In genomic region chr5:63858901-63859300, GRCm38 (mm10) we compare ENCODE assay signal across 23 mouse cellular contexts. TPM values are rescaled to one million over a fixed set of nuclear protein-coding genes. Genes with fewer than 3 reads are reported as not detected.
DNase-seq lines count a peak whose midpoint lies in the region; ATAC-seq and TF ChIP-seq lines count a peak whose summit lies in the region.
"Had no signal": no experiment of that assay in that cellular context is flagged by ENCODE, and none has a peak within 500 bp of the region (broad histone marks: within the 10 kb centered on the region; RNA-seq: fewer than 3 reads in every experiment).

No protein-coding gene starts in this region.

- H3K4me3 ChIP-seq in bone marrow macrophage, adult 2 months (ENCODE audit: insufficient read depth, low read length): no peak overlapping the region
- H3K4me3 ChIP-seq in intestine, embryonic 16.5 days (ENCODE audit: low read length): no peak overlapping the region
- H3K4me3 ChIP-seq: embryonic facial prominence, embryonic 12.5 days; forebrain, embryonic 13.5 days; gastrocnemius, adult 2 months; heart, adult 2 months; heart, embryonic 12.5 days; hindbrain, embryonic 10.5 days; intestine, embryonic 15.5 days had no signal

- H3K9ac ChIP-seq in intestine, embryonic 16.5 days (ENCODE audit: low read depth, low read length): no peak overlapping the region
- H3K9ac ChIP-seq: embryonic facial prominence, embryonic 12.5 days; forebrain, embryonic 13.5 days; forebrain, postnatal 0 days; heart, embryonic 12.5 days; hindbrain, embryonic 14.5 days; intestine, embryonic 15.5 days had no signal

- no peak overlapping the region for H3K4me2 ChIP-seq in intestine, embryonic 16.5 days (ENCODE audit: low read depth, low read length)
- H3K4me2 ChIP-seq: embryonic facial prominence, embryonic 12.5 days; forebrain, embryonic 13.5 days; heart, embryonic 12.5 days; hindbrain, embryonic 14.5 days; intestine, embryonic 15.5 days had no signal

- peak overlapping the region; percentile 46 for H3K27ac ChIP-seq in bone marrow macrophage, adult 2 months (ENCODE audit: insufficient read depth, low read depth, low read length)
- H3K27ac ChIP-seq in intestine, embryonic 16.5 days (ENCODE audit: low read length): no peak overlapping the region
- H3K27ac ChIP-seq: embryonic facial prominence, embryonic 12.5 days; forebrain, embryonic 13.5 days; gastrocnemius, adult 2 months; heart, adult 2 months; hindbrain, embryonic 10.5 days; hindbrain, embryonic 14.5 days; intestine, embryonic 15.5 days had no signal

- peak; percentile 79 for ATAC-seq in granulocyte monocyte progenitor cell, adult 5-6 weeks (replicated peaks; ENCODE audit: poor library complexity, severe bottlenecking)
- ATAC-seq in intestine, embryonic 16.5 days: no peak
- ATAC-seq: CD4-positive, CD25-positive, alpha-beta regulatory T cell, adult 4 months; forebrain, embryonic 13.5 days; forebrain, postnatal 0 days; intestine, embryonic 15.5 days had no signal

- WGBS in intestine, embryonic 16.5 days: 88% methylated on average over 8 of the region's 8 CpGs

- no peaks in the 10 kb centered on the region for H3K36me3 ChIP-seq in splenic B cell, adult 2 months (ENCODE audit: control insufficient read depth, insufficient read depth, low read length, poor library complexity, severe bottlenecking)
- H3K36me3 ChIP-seq in intestine, embryonic 16.5 days (ENCODE audit: control insufficient read depth, insufficient read depth, low read length): no peaks in the 10 kb centered on the region
- H3K36me3 ChIP-seq: embryonic facial prominence, embryonic 12.5 days; heart, embryonic 12.5 days; hindbrain, embryonic 10.5 days; intestine, embryonic 15.5 days had no signal

- peaks cover 9% of the 10 kb centered on the region for H3K4me1 ChIP-seq in bone marrow macrophage, adult 2 months (ENCODE audit: control insufficient read depth, insufficient read depth, low read length)
- H3K4me1 ChIP-seq in intestine, embryonic 16.5 days (ENCODE audit: control insufficient read depth, insufficient read depth, low read length): no peaks in the 10 kb centered on the region
- H3K4me1 ChIP-seq: embryonic facial prominence, embryonic 12.5 days; forebrain, embryonic 13.5 days; heart, embryonic 12.5 days; hindbrain, embryonic 10.5 days; intestine, embryonic 15.5 days had no signal

- no peaks in the 10 kb centered on the region for H3K27me3 ChIP-seq in splenic B cell, adult 2 months (ENCODE audit: control insufficient read depth, insufficient read depth, low read length, poor library complexity, severe bottlenecking)
- no peaks in the 10 kb centered on the region for H3K27me3 ChIP-seq in intestine, embryonic 16.5 days (replicated peaks; ENCODE audit: control insufficient read depth, insufficient read depth, low read length)
- H3K27me3 ChIP-seq: embryonic facial prominence, embryonic 12.5 days; forebrain, embryonic 13.5 days; heart, embryonic 12.5 days; intestine, embryonic 15.5 days had no signal

- H3K9me3 ChIP-seq in intestine, embryonic 16.5 days (ENCODE audit: control insufficient read depth, low read length): no peaks in the 10 kb centered on the region
- H3K9me3 ChIP-seq: embryonic facial prominence, embryonic 12.5 days; forebrain, embryonic 13.5 days; heart, embryonic 12.5 days; hindbrain, embryonic 10.5 days; intestine, embryonic 15.5 days had no signal

- TF ChIP-seq CTCF in bone marrow macrophage, adult 2 months (IDR thresholded peaks at IDR 0.05; ENCODE audit: low read depth, low read length): no peak

- no peak for TF ChIP-seq POLR2A in bone marrow macrophage, adult 2 months (IDR thresholded peaks at IDR 0.05; ENCODE audit: borderline replicate concordance, low read depth, low read length)

- DNase-seq in left cerebral cortex, adult 11 months (ENCODE audit: low spot score): peak; percentile 6
- DNase-seq in left cerebral cortex, adult 8-10 months (ENCODE audit: low spot score in 2 of 2): no peak
- peak; percentile 32 for DNase-seq in splenic B cell, adult 2 months (ENCODE audit: low read depth, low spot score)
- no peak for DNase-seq in frontal cortex, adult 2 months (ENCODE audit: extremely low spot score in 1 of 2, low spot score in 1 of 2)
- DNase-seq: adrenal gland, postnatal 14 days; cerebellum, adult 11 months; cerebellum, adult 8-10 months; cerebellum, postnatal 14 days; forebrain, postnatal 0 days; gastrocnemius, adult 2 months; gastrocnemius, postnatal 25 days had no signal

RNA-seq across cellular contexts. Expression of gene 0610040J01Rik, which starts 46.7 kb away (rescaled TPM):
- total RNA-seq in left cerebral cortex, adult 8-10 months (2022): 1 to 10 TPM; 4.3 to 6.0 (median 4.9) TPM
- polyA plus RNA-seq in bone marrow macrophage, adult 2 months (2012; ENCODE audit: insufficient read depth, insufficient read length, missing spikeins): 0.91 and 0.93 TPM in 2 replicates
- total RNA-seq in granulocyte monocyte progenitor cell, adult 5-6 weeks (2014; fragmentation: Nextera tagmentation): 7.8 and 13.1 TPM in 2 replicates
- total RNA-seq in granulocyte monocyte progenitor cell, adult 5-6 weeks (2017): 4.7 and 5.6 TPM in 2 replicates
- polyA plus RNA-seq in frontal cortex, adult 2 months (2012; rRNA removed): 7.7 and 8.1 TPM in 2 replicates
- 48.4 and 51.9 TPM in 2 replicates for polyA plus RNA-seq in intestine, embryonic 16.5 days (2015; fragmentation: Nextera tagmentation; extraction: Ambion mirVana)
- total RNA-seq: MEL had no signal
- polyA plus RNA-seq: CD4-positive, CD25-positive, alpha-beta regulatory T cell, adult 4 months had no signal

Comparison
In these comparisons a context has a peak if more than half of its experiments do, and no peak if none do; other contexts are left out.
1. DNase-seq: peak in left cerebral cortex, adult 11 months (single experiment) and splenic B cell, adult 2 months (single experiment); none in left cerebral cortex, adult 8-10 months (0 of 2) and frontal cortex, adult 2 months (0 of 2).